Mouse (Mus musculus): Measurements from ENCODE around the gene Olr1.
A peak's percentile ranks its signal among the peaks of the same experiment; 100 is the strongest.

Gene Olr1

DNA sequence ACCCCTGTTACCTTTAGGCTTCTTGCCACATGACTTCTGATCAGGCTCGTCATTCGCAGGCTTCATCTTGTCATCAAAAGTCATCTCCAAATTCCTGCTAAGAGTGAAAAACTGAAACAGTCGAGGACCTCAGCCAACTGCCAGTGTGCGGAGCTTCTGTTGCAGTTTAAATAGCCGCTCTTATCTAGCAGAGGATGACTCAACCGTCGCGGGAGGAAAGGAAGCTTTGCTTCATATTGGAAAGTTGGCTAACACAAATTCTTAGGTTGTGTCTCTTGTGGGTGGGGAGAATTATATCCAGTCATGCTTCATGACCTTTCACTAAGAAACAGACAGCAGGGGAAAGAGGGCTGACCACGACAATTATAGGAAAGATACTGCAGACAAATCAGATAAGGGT lies at the start of gene Olr1:
TSS of gene Olr1 (minus strand) at position 142 of the 400 bp plus-strand sequence.
- DNase-seq (ENCODE audit: low spot score) = no peak

DNA sequence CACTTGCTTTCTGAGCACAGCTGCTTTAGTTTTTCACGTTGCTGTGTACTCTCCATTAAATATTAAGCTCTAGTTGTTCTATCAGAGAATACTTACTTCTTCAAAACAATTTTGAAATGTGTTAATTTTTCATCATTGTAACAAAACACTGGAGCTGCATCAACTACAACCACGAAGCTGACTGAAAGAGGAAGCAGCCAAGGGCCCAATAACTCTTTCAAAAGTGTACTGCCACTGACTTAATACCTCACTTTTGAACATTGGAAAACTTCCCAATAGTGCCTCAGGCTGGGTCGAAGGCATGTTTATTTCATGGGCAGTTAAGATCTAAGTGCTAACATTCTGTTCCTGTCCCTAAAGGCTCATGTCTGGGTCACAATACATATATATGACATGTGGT lies 41.0 kb upstream of the Olr1 start:
- no peak for DNase-seq (ENCODE audit: low spot score)

DNA sequence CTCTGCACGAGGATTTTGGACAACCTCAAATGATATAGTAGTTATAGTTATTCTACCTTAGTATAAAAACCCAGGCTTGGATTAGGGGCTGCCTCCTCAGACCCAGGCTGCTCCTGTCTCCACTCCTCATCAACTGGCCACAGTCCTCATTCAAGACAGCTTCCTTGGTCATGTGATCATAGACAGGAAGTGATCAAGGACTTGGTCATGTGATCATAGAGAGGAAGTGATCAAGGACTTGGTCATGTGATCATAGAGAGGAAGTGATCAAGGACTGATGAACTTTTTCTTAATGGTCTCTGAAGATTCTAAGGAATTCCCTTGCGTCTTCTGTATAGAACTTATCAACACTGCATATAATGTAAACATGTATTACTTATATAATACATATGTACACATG lies 40.3 kb upstream of the Olr1 start:
- no peak for DNase-seq (ENCODE audit: low spot score)

- DNase-seq (ENCODE audit: low spot score) = no peak
Measured at GRCm38 (mm10) chr6:129543709-129544606, 37.0 kb upstream of the Olr1 start.

- DNase-seq (ENCODE audit: low spot score) = no peak
Measured at GRCm38 (mm10) chr6:129542540-129542939, 35.6 kb upstream of the Olr1 start.

- no peak for DNase-seq (ENCODE audit: low spot score)
Measured at GRCm38 (mm10) chr6:129541931-129542330, 35.0 kb upstream of the Olr1 start.

DNA sequence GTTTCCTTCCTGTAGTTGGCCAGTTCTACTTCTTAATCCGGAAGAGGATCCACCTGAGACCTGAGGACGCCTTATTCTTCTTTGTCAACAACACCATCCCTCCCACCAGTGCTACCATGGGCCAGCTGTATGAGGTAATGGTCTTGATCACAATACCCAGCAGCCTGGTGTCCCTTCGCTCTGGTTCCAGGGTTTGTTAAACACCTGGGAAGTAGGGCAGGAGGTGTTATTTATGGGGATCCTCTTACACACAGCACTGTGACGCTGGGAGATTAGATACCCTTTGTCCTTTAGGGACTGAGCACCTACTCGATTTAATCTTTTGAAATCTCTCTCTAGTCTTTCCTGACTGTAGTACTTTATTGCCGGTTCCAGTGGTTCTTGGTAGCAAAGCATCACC lies 31.6 kb upstream of the Olr1 start:
- DNase-seq (ENCODE audit: low spot score) = no peak

DNA sequence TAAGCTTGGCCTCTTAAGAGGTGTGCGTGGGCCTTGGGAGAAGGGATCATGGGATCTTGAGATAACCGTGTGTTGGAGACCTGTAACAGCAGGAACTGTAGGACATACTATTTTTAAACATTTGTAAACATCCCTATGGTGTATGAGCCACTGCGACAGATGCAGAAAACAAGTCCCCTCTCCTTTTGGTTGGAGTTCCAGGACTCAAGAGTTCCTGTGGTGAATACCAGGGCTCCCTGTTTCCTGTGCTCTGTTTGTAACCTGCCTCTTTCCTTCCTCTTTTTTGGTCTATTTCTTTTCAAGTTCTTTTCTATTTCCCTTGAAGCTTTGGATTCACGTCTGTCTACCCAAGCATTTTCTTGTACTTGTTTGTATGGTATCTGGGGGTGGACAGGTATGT lies 28.8 kb upstream of the Olr1 start:
- DNase-seq (ENCODE audit: low spot score) = no peak

DNA sequence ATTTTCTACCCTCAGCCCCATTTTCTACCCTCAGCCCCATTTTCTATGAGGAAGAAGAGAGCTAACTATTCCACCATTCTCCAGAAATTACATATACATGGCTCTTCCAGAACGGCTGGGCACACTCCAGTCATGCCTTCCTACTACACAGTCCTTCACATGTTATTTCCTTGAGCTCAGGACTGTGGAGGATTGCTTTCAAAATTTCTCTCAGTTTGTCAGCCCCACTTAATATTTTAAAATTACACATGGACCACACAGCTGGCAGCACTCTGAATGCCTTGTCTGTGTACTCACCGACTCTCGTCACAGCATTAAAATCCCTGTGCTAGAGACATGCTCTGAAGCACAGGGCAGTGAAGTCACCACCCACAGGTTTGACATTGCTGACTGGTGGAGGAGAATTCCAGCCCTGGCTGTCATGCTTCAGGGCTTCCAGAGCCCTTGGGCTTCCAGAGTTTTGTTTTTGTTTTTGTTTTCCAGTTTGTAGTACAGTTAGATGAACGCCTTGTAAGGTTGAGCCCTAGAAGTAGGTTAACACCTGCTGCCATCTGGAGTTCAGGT lies 27.7 kb upstream of the Olr1 start:
- DNase-seq (ENCODE audit: low spot score) = no peak

- no peak for DNase-seq (ENCODE audit: low spot score)
Measured at GRCm38 (mm10) chr6:129534057-129534456, 27.1 kb upstream of the Olr1 start.

DNA sequence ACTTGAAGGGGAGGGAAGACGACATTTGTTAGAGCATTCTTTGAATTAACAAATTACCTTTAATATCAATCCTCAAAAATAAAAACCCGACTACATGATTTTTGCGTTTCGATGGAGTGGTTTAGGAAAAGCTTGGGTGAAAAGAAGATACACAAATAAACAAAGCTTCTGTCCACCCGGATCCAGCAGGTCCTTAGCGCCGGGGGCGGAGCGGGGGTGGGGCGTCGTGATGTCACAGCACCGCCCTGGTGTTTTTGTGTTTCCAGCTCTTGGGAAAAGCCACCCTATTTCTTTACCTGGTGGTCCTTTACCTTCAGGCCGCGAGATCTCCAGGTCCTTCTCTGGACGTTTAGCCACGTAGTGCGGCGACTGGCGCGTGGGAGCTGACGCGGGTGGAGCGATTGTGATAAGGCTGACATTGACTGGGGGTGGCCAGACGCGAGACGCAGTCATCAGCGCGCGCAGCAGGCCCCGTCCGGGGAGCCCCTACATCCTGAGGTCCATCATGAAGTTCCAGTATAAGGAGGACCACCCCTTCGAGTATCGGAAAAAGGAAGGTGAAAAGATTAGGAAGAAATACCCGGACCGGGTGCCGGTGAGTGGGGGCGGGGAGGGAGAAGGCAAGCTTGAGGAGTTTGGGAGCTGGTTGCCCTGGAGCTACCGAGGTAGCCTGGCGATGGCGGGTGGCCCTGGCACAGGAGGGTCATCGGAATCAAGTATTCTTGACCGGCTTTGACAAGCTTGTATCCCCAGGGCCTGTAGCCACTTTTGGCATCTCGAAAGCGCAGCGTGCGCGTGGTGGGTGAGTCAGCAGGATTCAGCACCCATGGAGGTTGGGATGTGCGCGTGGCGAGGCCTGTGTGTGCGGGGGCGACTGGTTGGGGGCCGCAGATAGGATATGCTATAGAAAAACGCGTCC lies 26.2 kb upstream of the Olr1 start, which contains the start of gene Gabarapl1:
TSS of gene Gabarapl1 (plus strand) at position 219 of the 919 bp plus-strand sequence.
- DNase-seq (ENCODE audit: low spot score) = peak; percentile 56

DNA sequence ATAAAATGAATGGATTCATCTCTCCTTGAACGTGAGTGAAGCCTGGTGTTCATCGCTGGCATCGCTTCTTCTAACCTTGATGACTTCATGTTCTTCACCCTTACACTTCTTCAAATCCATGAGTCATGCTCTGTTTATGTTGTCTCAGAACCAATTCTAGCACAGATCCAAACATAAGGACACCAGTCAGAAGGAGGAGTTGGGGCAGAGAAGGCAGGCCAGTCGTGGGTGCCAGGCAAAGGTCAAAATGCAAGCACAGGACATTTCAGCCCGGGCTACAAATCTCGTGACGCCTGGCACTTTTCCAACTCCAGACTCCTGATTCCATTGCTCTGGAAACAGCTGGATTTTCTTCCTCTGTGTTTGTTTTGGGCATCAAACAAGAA lies 25.6 kb upstream of the Olr1 start:
- peak; percentile 36 for DNase-seq (ENCODE audit: low spot score)

DNA sequence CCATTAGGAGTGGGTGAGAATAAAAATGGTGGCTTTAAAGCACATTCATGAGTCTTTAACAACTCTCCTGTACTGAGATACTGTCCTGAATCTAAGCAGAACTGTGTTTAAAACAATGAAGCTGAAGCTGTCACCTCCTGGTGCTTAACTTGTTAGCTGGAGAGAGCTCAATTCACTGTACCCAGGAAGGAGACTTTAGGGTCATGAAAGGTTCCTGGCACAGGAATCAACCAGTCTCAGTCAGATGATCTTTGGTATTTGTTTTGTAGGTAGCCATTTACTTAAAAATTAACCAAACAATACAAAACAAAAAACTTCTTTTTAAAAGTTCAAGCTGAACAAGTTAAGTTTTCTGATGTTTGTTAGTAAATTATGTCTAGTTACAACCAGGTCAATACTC lies 23.3 kb upstream of the Olr1 start:
- DNase-seq (ENCODE audit: low spot score) = no peak

GRCm38 (mm10) chr6:129529605-129530004 lies 22.6 kb upstream of the Olr1 start:
- no peak for DNase-seq (ENCODE audit: low spot score)

DNA sequence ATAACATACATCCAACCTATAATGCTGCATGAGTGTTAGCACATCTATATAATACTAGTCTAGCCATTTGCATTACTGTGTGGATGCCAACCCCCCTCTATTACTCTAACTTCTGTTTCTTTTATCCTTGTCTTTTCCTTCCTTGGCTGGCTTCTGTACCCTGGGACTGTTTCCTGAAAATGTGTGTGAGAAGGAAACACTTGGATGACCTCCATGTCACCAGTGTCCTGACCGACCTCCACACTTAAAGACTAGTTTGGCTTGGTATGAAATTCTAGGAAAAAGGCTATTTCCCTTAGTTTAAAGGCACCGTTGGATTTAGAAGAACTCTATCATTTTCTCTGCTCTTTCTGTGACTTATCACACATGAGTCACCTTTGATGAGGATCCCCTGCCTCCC lies 20.5 kb upstream of the Olr1 start:
- no peak for DNase-seq (ENCODE audit: low spot score)

GRCm38 (mm10) chr6:129526069-129526468 lies 19.1 kb upstream of the Olr1 start:
- no peak for DNase-seq (ENCODE audit: low spot score)

GRCm38 (mm10) chr6:129517752-129518408 lies 10.9 kb upstream of the Olr1 start:
- no peak for DNase-seq (ENCODE audit: low spot score)

DNA sequence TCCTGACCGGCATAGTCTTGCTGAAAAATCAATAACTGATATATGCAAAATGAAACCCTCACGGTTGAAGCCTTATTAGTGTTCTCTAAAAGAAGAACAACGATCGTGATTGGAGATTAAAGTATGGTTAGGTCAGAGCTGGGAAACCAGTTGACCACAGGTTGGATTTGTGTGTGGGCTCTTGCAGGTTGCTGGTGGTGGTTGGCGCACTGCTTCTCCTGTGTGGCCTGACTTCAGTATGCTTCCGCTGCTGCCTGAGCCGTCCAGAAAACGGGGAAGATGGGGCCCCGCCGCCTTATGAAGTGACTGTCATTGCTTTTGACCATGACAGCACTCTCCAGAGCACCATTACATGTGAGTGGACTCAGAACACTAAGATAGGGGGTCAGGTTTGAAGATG lies 9.4 kb upstream of the Olr1 start:
- no peak for DNase-seq (ENCODE audit: low spot score)

- DNase-seq (ENCODE audit: low spot score) = no peak
Measured at GRCm38 (mm10) chr6:129515068-129515467, 8.1 kb upstream of the Olr1 start.

- no peak for DNase-seq (ENCODE audit: low spot score)
Measured at GRCm38 (mm10) chr6:129514376-129514775, 7.4 kb upstream of the Olr1 start.

- DNase-seq (ENCODE audit: low spot score) = no peak
Measured at GRCm38 (mm10) chr6:129513409-129513808, 6.4 kb upstream of the Olr1 start.

- no peak for DNase-seq (ENCODE audit: low spot score)
Measured at GRCm38 (mm10) chr6:129512868-129513267, 5.9 kb upstream of the Olr1 start.

All from ovary, postnatal 10 days (tissue).